Mouse (Mus musculus): ENCODE results near the gene Fam131a.
A peak's percentile ranks its signal among the peaks of the same experiment; 100 is the strongest.

The Fam131a gene

DNA sequence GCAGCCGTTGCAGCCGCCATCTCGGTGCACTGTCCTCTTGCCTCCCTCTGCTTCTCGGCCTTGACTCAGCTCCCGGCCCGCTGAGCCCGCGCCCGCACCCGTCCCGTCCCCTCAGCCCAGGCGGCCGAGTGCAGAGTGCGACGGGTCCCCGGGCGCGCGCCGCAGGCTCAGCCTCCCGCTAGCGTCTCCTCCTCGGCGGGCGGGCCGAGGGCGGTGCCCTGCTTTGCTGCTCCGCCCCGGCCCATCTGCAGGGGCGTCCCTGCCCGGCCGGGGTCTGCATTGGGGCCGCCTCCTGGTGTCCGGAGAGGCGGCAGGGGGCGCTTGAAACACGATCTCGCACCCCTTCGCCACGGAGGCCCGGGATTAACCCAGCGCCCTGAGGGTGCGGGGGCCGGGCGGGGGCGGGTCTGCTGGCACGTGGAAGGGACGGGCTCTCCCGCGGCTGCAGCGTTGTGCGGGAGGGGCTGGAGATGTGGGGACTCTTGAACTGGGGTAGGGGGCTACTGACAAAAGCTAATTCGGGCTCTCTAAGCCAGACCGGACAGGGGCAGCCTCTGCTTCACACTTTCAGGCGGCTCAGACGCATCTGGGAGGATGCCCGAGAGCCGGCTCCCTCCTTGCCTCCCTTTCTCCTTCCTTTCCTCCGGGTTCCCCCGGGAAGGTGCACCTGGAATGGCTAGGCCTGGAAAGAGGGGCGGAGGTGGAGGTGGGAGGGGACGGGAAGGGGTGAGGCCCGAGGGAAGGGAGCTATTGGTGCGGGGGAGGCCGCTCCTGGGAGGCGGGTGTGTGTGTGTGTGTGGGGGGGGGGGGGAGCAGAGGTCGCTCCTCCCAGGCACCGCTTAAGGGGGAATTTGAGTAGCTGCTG, 23.2 kb downstream of the Fam131a start:
- no peak for DNase-seq (ENCODE audit: low read depth in 1 of 2, low spot score in 2 of 2)

DNA sequence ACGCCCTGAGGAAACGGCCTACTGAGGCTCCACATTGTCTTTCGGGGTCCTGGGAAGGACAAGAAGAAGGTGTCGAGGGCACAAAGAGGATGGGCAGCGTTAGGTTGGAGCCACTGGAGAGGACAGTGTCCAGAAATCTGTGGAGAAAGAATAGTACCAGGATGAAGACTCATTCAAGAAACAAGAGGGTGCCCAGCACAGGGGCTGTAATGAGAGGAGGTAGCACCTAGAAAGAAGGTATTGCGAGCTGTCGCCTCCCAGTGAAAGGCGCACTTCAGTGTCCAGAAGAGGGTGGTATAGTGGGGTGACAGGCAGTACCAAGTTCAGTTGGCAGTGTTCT, 23.8 kb downstream of the Fam131a start:
- no peak for DNase-seq (ENCODE audit: low read depth in 1 of 2, low spot score in 2 of 2)

DNA sequence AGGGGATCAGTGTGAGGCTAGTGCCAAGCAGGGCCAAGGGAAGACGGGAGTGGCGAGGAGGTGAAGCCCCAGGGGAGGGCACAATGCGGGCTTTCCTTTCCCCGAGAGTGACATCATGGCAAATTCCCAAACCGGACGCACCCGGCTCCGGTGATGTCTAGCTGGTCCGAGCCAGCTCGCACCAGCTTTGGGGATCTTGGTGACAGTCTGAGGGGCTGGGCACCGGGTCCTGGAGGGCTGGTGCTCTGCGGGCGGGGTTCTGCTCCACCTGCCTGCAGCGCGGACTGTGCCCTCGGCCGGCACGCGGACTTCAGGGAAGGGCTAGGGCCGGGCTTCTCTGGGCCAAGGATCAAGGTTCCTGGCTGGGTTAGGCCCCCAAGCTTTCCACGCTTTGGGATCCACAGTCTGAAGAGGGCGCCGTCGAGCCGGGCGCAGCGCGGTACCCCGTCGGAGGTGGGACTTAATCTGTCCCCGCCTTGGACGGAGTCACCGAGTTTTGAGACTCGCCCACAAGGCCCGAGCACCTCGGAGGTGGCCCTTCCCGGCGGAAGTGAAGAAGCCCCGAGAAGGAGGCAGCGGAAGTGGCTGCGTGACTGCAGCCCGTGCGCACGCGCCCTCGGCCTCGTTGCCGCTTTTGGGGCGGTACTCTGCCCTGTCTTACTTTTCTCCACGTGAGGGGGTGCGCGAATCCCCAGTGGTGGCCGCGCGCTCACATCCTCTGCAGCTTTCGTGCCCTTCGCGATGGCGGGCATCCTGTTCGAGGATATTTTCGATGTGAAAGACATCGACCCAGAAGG, 24.3 kb downstream of the Fam131a start, which contains the start of the genes Polr2h and Clcn2:
Polr2h (plus strand) TSS at position 485 of the 797 bp plus-strand sequence.
Clcn2 (minus strand) TSS at position 566 of the 797 bp plus-strand sequence.
- peak; percentile 96 for DNase-seq (ENCODE audit: low read depth in 1 of 2, low spot score in 2 of 2)

DNA sequence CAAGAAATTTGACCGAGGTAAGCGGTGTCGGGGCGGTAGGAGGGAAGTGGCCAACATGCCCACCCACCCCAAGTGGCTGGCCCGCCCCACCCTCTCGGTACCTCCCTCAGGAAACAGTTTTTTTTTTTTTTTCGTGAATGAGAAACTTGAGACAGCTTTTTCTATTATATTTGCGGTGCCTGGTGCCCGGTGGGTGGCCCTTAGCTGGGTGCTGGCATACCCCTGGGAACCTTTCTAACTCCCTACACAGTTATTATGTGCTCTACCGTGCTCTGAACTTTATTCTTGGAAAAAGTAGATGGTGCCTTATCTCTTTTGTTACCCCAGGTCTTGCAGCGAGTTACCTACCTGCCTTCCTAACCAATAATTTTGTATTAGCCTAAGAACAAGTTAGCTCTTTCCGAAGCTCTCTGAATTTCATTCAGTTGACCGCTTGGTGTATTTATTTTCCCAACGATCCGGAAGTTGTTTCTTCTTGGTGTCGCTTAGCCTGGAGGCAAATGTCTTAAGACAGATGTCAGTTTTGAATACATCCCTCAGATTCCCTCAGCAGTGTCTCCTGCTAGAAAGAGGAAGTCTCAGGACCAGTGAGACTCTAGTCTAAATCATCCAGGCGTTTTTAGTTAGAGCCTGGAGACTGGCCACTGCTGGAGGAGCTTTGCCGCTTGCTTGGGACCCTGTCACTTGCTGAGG, 25.1 kb downstream of the Fam131a start:
- no peak for DNase-seq (ENCODE audit: low read depth in 1 of 2, low spot score in 2 of 2)

DNA sequence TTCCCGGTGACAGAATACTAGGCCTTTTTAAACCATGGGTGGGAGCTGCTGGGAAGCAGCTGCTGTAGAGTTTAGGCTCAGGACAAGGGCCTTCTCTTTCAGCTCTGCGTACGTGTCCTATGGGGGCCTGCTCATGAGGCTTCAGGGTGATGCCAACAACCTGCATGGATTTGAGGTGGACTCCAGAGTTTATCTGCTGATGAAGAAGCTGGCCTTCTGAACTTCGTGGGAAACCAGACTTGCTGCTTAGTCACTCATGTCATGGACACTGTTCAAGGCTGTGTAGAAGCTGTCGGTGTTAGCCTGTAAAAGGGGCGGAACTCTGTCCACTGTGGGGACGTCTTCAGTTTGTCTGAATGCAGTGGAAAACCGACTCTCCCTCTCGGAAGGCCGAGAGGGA, 28.8 kb downstream of the Fam131a start:
- no peak for DNase-seq (ENCODE audit: low read depth in 1 of 2, low spot score in 2 of 2)

DNA sequence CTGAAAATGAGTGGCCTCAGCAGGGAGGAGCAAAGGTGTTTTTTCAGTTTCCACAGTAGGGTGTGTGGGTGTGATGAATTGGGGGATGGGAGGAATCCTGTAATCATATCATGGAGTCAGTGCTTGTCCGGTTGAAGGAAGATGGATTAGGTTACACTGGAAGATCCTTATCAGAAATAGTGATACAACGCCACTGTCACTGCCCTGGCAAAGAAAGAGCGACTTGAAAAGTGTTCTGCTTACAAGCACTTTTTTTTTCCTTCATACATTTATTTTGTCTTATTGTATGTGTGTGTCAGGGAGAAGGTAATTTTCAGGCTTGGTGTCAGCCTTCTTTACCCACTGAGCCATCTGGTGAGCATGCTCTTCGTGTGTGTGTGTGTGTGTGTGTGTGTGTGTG, 29.7 kb downstream of the Fam131a start:
- no peak for DNase-seq (ENCODE audit: low read depth in 1 of 2, low spot score in 2 of 2)

DNA sequence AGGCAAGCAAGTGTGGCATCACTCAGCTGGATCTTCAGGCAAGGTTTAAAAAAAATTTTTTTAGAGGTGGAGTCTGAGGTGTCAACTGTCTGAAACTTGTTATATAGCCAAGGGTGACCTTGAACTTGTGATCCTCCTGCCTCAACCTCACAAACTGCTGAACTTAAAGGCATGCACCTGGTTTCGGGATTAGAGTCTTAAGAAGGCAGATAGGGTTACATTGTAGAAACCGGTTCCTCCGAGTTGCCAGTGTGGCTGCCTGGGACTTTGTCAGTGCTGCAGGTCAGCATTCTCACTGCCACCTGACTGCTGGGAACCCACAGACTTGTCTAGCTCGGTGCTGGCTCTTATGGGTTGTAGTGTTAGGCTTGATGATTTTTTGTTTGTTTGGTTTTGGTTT, 30.2 kb downstream of the Fam131a start:
- no peak for DNase-seq (ENCODE audit: low read depth in 1 of 2, low spot score in 2 of 2)

DNA sequence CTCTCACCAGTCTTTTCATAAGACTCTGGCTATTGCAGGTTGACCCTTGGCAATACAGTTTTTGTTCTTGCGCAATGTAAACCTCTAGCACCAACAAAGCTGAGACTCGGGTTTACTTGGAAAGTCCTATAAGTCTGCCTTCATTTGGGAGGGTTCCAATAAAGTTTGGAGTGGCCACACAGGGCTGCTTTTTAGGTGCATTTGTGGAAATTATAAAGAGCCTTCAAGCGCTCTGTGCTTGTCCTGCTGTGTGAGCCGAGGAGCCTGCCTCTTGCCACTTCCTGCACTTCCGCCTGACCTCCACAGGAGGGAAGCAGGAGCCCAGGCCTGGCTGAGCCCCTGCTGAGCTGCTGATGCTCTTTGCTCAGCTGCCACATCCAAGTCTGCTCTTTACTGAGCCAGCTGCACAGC, 31.3 kb downstream of the Fam131a start:
- no peak for DNase-seq (ENCODE audit: low read depth in 1 of 2, low spot score in 2 of 2)

DNA sequence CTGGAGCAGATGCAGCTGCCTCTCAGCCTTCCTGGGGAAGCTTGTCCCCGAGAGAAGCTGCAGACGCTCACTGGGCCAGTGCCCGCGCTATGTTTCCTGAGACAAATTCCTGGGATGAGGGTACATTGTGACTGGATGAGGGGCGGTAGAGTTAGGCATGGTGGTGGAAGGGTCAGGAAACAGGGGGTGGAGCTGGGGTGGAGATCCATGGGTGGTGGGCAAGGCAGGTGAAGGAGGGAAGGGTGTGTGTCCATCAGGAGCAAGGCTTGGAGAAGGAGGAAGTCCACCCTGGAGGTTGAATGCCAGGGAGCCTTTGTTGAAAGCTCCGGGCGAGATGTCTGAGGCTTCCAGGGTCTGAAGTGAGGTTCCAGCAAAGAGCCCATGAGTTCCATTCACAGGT, 32.3 kb downstream of the Fam131a start:
- DNase-seq (ENCODE audit: low read depth in 1 of 2, low spot score in 2 of 2): no peak

DNA sequence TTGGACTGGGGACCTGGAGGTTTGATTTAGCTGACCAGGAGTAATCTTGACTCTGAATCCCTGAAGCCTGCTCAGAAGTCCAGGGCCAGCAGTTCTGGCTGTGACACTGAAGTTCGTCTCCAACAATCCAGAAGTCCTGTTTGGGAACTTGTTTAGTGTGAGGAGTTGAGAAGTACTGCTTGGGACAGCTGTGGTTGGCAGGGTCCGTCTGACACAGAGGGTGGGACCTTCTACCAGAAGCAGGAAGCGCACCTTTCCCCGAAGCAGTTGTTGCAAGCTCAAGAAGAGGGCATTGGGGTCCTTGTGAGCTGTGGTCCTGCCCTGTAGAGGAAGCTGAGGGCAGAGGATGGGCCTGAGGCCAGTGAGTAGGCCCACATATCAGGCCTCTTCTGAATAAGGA, 32.7 kb downstream of the Fam131a start:
- DNase-seq (ENCODE audit: low read depth in 1 of 2, low spot score in 2 of 2): no peak

DNA sequence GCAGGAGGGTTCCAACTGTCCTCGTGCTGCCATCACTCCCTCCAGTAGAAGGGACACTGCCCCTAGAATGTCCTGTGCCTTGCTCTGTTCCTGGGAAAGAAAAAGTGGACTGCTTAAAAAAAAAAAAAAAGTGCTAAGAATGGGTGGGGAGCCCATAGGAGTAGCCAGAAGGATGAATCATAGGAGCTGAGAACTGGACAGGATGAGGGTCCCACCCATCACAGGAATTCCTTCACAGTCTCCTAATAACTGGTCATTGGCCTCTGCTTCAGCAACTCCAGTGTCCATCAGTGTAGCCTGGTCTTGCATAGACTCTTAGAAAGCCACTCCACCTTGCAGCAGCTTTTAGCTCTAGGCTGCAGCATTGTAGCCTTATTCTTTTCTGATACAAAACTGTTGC, 33.3 kb downstream of the Fam131a start:
- DNase-seq (ENCODE audit: low read depth in 1 of 2, low spot score in 2 of 2): no peak

DNA sequence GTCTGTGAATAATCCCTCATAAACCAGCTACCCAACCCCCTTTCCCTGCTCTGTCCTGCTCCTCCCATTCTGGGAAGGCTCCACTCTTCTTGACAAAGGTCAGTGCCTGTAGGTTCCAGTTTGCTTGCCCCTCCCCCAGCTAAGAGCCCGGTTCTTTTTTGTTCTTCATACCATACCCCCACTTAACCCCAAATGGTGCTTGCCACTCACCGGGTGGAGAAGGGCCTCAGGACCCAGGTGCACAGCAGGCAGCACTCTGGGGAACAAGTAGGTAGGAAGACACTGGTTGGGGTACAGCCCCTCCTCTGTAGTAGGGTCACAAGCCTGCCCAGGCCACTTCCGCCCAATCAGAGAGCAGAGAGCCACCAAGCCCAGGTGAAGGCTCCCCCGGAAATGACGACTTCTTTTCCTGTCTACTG, 37.3 kb downstream of the Fam131a start:
- DNase-seq (ENCODE audit: low read depth in 1 of 2, low spot score in 2 of 2): no peak

DNA sequence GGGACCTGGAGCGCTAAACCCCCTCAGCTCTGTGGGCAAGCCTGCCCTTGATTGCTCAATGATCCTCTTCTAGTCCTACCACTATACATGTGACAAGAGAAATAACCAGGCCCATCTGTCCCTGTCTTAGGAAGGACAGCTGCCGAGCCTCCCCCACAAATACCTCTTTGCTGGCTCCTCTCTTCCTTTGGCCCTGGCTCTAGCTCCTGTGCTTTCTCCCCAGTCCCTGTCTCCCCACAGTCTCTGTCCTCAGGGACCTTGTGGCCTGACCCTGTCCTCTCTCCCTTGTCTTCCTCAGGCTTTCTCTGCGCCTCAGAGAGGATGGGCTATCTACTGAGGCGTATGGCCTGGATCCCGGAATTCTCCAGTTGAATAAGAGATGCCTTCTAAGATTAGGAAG, 38.6 kb downstream of the Fam131a start:
- DNase-seq (ENCODE audit: low read depth in 1 of 2, low spot score in 2 of 2): no peak

DNA sequence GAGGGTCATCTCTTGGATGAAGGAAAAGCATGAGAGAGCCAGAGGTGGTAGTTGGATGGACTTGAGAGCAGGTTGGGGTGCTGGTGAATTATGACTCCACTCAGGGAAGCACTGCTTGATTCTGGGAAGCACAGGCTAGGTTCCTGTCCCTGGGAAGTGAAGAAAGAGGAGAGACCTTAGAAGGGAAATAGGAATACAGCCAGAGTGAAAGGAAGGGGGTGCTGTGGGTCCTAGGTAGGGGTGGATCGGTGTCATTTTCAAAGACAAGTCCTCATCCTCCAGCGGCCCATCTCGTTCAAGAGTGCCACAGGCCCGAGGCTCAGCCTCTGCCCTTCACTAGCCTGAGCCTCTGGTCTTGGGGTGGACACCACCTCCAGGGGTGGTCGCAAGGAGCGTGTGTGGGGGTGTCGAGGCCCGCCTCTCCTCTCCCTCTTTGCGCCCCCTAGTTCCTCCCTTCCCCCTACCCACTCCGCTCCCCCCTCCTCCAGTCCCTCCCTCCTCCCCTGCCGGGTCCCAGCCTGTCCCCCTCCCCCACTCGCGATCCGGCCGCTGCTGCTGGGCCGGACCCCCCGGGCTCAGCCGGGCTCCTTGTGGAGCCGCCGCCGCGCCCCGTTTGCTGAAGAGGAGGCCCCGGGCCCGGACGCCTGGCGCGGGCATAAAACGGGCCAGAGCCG, 39.3 kb downstream of the Fam131a start:
- DNase-seq (ENCODE audit: low read depth in 1 of 2, low spot score in 2 of 2): no peak

DNA sequence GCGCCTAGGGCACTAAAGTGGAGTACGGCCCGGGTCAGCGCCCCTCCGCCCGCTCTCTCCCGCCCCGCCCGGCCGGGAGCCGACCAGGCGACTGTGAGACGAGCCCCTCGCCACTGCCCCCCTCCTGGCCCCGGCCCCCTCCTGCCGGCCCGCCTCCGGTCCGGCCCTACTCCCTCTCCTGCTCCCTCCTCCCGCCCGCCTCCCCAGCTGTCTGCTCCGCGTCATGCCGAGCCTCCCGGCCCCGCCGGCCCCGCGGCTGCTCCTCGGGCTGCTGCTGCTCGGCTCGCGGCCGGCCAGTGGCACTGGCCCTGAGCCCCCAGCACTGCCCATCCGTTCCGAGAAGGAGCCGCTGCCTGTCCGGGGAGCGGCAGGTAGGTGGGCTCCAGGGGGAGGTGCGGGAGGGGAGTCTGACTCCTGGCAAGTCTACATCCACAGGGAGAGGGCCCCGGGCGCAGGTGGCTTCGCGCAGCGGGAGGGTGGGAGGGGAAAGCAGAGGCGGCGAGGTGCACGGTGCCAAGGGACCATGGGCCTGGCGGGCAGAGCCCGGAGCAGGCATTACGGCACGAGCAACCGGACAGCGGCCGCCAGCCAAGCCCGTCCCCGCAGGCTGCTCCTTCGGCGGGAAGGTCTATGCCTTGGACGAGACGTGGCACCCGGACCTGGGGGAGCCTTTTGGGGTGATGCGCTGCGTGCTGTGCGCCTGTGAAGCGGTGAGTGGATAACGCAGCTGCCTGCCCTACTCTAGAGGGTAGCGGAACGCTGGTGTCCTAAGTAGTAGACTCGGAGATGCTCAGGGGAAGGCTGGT, 40.1 kb downstream of the Fam131a start, which contains the start of gene Chrd:
Chrd (plus strand) TSS at position 203 of the 806 bp plus-strand sequence.
- no peak for DNase-seq (ENCODE audit: low read depth in 1 of 2, low spot score in 2 of 2)

DNA sequence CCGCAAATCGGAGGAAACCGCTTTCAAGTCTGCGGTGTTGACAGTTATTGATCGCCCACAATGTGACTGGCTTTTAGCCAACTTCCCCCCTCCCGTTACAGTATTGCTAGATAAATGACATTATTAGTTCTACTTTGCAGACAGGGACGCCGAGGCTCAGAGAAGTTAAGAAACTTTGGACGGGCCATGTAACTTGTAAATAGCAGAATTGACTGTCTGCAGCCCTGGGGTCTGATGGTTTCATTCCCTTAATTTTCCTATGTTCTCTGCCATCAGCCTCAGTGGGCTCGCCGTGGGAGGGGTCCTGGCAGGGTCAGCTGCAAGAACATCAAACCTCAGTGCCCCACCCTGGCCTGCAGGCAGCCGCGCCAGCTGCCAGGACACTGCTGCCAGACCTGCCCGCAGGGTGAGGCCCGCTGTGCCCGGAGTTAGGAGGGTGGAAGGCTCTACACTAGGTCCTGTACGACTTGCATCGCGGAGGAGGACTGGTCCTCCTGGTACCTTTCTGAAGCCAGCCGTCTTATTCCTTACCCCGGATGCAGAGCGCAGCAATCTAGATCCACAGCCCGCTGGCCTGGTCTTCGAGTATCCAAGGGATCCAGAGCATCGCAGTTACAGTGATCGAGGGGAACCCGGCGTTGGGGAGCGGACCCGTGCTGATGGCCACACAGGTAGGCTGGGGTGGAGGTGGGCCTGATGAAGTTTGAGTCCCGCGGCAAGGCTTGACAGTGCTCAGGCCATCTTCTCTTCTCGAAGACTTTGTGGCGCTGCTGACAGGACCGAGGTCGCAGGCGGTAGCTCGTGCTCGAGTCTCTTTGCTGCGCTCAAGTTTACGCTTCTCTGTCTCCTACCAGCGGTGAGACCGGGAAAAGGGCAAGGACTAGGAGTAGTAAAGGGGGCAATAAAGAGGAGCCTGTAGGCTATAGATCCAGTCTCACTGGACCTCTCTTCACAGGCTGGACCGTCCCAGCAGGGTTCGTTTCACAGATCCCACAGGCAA, 41.0 kb downstream of the Fam131a start, which contains the start of gene Thpo:
Thpo (minus strand) TSS at position 781 of the 1,000 bp plus-strand sequence.
- no peak for DNase-seq (ENCODE audit: low read depth in 1 of 2, low spot score in 2 of 2)

DNA sequence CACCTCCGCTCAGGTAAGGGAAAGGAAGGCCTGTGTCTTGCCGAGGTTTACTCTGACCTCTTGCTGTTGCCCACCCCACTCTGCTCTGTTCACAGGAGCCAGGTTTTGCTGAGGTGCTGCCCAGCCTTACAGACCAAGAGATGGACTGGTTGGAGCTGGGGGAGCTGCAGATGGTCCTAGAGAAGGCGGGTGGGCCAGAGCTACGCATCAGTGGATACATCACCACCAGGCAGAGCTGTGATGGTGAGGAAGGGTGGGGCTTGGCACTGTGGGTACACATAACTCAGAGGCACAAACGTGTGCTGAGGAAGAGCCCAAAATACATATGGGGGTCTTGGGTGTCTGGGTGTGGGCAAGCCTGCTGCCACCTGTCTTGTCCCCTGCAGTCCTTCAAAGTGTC, 42.6 kb downstream of the Fam131a start:
- no peak for DNase-seq (ENCODE audit: low read depth in 1 of 2, low spot score in 2 of 2)

DNA sequence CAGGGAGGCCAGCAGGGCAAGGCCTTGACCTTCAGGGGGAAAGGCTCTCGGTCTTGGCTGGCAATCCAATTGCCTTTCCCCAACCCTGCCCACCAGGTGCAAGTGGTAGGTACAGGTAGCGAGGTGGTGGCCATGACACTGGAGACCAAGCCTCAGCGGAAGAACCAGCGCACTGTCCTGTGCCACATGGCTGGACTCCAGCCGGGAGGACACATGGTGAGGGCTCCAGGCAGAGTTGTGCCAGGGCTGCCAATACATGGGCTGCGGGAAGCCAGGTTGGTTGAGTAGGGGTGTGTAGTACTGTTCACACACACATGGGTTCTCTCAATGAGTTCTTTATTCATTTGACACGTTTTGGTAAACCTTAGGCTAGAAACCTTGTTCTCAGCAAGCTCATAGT, 43.1 kb downstream of the Fam131a start:
- no peak for DNase-seq (ENCODE audit: low read depth in 1 of 2, low spot score in 2 of 2)

DNA sequence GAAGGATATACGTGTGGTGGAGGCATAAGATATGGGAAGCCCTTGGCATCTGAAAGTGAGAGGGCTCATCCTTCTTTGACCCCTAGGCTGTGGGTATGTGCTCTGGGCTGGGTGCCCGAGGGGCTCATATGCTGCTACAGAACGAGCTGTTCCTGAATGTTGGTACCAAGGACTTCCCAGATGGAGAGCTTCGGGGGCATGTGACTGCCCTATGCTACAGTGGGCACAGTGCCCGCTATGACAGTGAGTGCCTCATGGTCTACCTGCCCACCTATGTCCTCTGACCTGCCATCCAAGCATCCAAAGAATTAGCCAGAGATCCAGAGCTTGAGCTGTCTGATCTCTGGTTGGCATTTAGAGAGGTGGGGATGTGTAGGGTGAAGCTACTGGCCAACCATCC, 43.8 kb downstream of the Fam131a start:
- no peak for DNase-seq (ENCODE audit: low read depth in 1 of 2, low spot score in 2 of 2)

Data from monocyte, adult 2 months (primary cell).